Mouse (Mus musculus) hindbrain, embryonic 14.5 days (tissue): ENCODE results near the gene Lrrc46. TPM values are rescaled to one million over a fixed set of nuclear protein-coding genes. Genes with fewer than 3 reads are reported as not detected.

Experiments used
- ATAC-seq: fragments of 200-750 bp; cut with Nextera tagmentation; 2 replicates; pipeline ENCODE4 v1.8.0; 2017; ENCODE audit warnings: moderate number of reproducible peaks, mild to moderate bottlenecking, moderate TSS enrichment, moderate library complexity; ENCODE audit not compliant: low FRiP score
- DNase-seq: peaks from one replicate; pipeline ENCODE4 v3.0.0-alpha.2; 2015; ENCODE audit warnings: low spot score
- H3K27ac ChIP-seq: fragments of 300-500 bp; sonication (generic); 2 replicates; pipeline ENCODE4 v1.5.1; 2014; ENCODE audit warnings: mild to moderate bottlenecking, moderate library complexity
- H3K27me3 ChIP-seq: fragments of 300-500 bp; sonication (generic); 2 replicates; pipeline ENCODE4 v1.6.1; 2014; ENCODE audit warnings: mild to moderate bottlenecking, low read length, mixed read lengths; ENCODE audit not compliant: control insufficient read depth, insufficient read depth
- H3K36me3 ChIP-seq: fragments of 300-500 bp; sonication (generic); replicated peaks from 2 replicates; pipeline ENCODE4 v1.6.1; 2014; ENCODE audit not compliant: control insufficient read depth, insufficient read depth
- H3K4me1 ChIP-seq: fragments of 300-500 bp; sonication (generic); replicated peaks from 2 replicates; pipeline ENCODE4 v1.6.1; 2014; ENCODE audit warnings: antibody characterized with exemption, low read length, mixed read lengths; ENCODE audit not compliant: control insufficient read depth, insufficient read depth
- H3K4me2 ChIP-seq: fragments of 300-500 bp; sonication (generic); replicated peaks from 2 replicates; pipeline ENCODE4 v1.6.1; 2014; ENCODE audit warnings: mild to moderate bottlenecking, moderate library complexity
- H3K4me3 ChIP-seq: fragments of 300-500 bp; sonication (generic); replicated peaks from 2 replicates; pipeline ENCODE4 v1.5.1; 2014; ENCODE audit warnings: mild to moderate bottlenecking, low read length
- H3K9ac ChIP-seq: fragments of 300-500 bp; sonication (generic); 2 replicates; pipeline ENCODE4 v1.6.1; 2014
- H3K9me3 ChIP-seq: fragments of 300-500 bp; sonication (generic); 2 replicates; pipeline ENCODE4 v1.6.1; 2016; ENCODE audit warnings: low read length; ENCODE audit not compliant: control insufficient read depth
- WGBS: fragments of 180-500 bp; shearing (Covaris S2); extraction: QIAGEN DNeasy Blood & Tissue Kit; methylation state at CpG from one replicate; pipeline ENCODE4 v1.1.7; 2014; 5-methylcytosine and 5-hydroxymethylcytosine counted together
- microRNA-seq: library from miRNA; unstranded; fragments of <30 nt; microRNA quantifications from one replicate; pipeline ENCODE4, GENCODE M21; 2016
- polyA plus RNA-seq: library from polyadenylated mRNA; unstranded; fragments of >200 nt; fragmentation: Nextera tagmentation; extraction: Ambion mirVana; gene quantifications from 2 replicates; pipeline ENCODE4 v1.2.1, GENCODE M21; 2014

The Lrrc46 gene
- polyA plus RNA-seq, 1 experiment from 2014 or later = 4.3 TPM

- no peak overlapping the region for H3K27ac ChIP-seq
- H3K9me3 ChIP-seq = no peaks in the 10 kb centered on the region
- no peak overlapping the region for H3K4me3 ChIP-seq
- no peaks in the 10 kb centered on the region for H3K36me3 ChIP-seq
- DNase-seq = no peak
- no peak for ATAC-seq
- no peak overlapping the region for H3K9ac ChIP-seq
- no peak overlapping the region for H3K4me2 ChIP-seq
- H3K27me3 ChIP-seq = peaks cover 16% of the 10 kb centered on the region
- H3K4me1 ChIP-seq = peaks cover 4% of the 10 kb centered on the region; the same call in 1 of the 2 replicates
- WGBS = 14% methylated on average over 4 of the region's 4 CpGs
These were observed 56.3 kb downstream of the Lrrc46 start for GRCm38 (mm10) chr11:96984903-96985302.

Small RNA genes lying within 50 kb of the gene (microRNA-seq; reads per million reads assigned to microRNA genes)
- 0.81 reads per million for gene Mir8103

Other genes starting within 250 kb of the Lrrc46 start
- 49.3 and 54.7 TPM in 2 replicates for gene Nfe2l1, start 211.4 kb downstream of the Lrrc46 start, polyA plus RNA-seq
- 23.1 and 29.7 TPM in 2 replicates for gene Copz2, start 191.5 kb downstream of the Lrrc46 start, polyA plus RNA-seq
- 74.0 and 77.8 TPM in 2 replicates for gene Cdk5rap3, start 124.9 kb downstream of the Lrrc46 start, polyA plus RNA-seq
- 0.16 TPM in 2 replicates for gene Prr15l, start 113.3 kb downstream of the Lrrc46 start, polyA plus RNA-seq
- gene Pnpo, start 97.4 kb downstream of the Lrrc46 start, polyA plus RNA-seq = 27.5 and 28.9 TPM in 2 replicates
- 14.4 and 14.9 TPM in 2 replicates for gene Sp2, start 58.4 kb downstream of the Lrrc46 start, polyA plus RNA-seq
- 0.09 and 0.16 TPM in 2 replicates for gene Sp6, start 28.0 kb downstream of the Lrrc46 start, polyA plus RNA-seq
- 11.5 and 12.7 TPM in 2 replicates for gene Scrn2, start 11.5 kb downstream of the Lrrc46 start, polyA plus RNA-seq
- 60.5 TPM in 2 replicates for gene Mrpl10, start 153 bp upstream of the Lrrc46 start, polyA plus RNA-seq
- gene Osbpl7, start 9.2 kb upstream of the Lrrc46 start, polyA plus RNA-seq = 6.3 and 7.9 TPM in 2 replicates
- not detected in 2 replicates for gene Tbx21, start 73.9 kb upstream of the Lrrc46 start, polyA plus RNA-seq
- 9.3 and 10.8 TPM in 2 replicates for gene Tbkbp1, start 110.1 kb upstream of the Lrrc46 start, polyA plus RNA-seq
- gene Kpnb1, start 146.5 kb upstream of the Lrrc46 start, polyA plus RNA-seq = 35.3 and 44.2 TPM in 2 replicates
- gene Npepps, start 239.2 kb upstream of the Lrrc46 start, polyA plus RNA-seq = 132 and 144 TPM in 2 replicates